In genomic region chr4:118961141-118961628, GRCm38 (mm10) we compare ENCODE assay signal across 10 mouse cellular contexts. TPM values are rescaled to one million over a fixed set of nuclear protein-coding genes. Genes with fewer than 3 reads are reported as not detected.
DNase-seq lines count a peak whose midpoint lies in the region; ATAC-seq and TF ChIP-seq lines count a peak whose summit lies in the region.
"Had no signal": no experiment of that assay in that cellular context is flagged by ENCODE, and none has a peak within 500 bp of the region (broad histone marks: within the 10 kb centered on the region; RNA-seq: fewer than 3 reads in every experiment).

Gene Lao1, plus strand, starts transcription at chr4:118961578.

- H3K9ac ChIP-seq in kidney, embryonic 14.5 days (ENCODE audit: low read depth, low read length) = no peak within 1 kb of the TSS
- no peak within 1 kb of the TSS for H3K9ac ChIP-seq in limb, embryonic 11.5 days (ENCODE audit: low read length)
- H3K9ac ChIP-seq: limb, embryonic 12.5 days had no signal

- TF ChIP-seq CTCF in cortical plate, adult 2 months (IDR thresholded peaks at IDR 0.05; ENCODE audit: extremely low read depth, insufficient read depth, low read length) = no peak
- TF ChIP-seq CTCF in thymus, adult 2 months (IDR thresholded peaks at IDR 0.05; ENCODE audit: borderline replicate concordance, control insufficient read depth, extremely low read depth, insufficient read depth, low read length, poor library complexity) = no peak

- 81% methylated on average over 2 of the region's 2 CpGs for WGBS in kidney, embryonic 14.5 days
- WGBS in limb, embryonic 11.5 days = 86% methylated on average over 2 of the region's 2 CpGs
- WGBS in thymus, adult 2 months = 81% methylated on average over 2 of the region's 2 CpGs

- no peak within 1 kb of the TSS for H3K4me3 ChIP-seq in kidney, embryonic 14.5 days (ENCODE audit: low read length)
- H3K4me3 ChIP-seq in cortical plate, adult 2 months (ENCODE audit: insufficient read depth, low read length) = no peak within 1 kb of the TSS
- H3K4me3 ChIP-seq in limb, embryonic 11.5 days (ENCODE audit: low read depth, low read length) = no peak within 1 kb of the TSS
- H3K4me3 ChIP-seq in thymus, adult 2 months (ENCODE audit: control insufficient read depth, insufficient read depth, low read length) = no peak within 1 kb of the TSS
- H3K4me3 ChIP-seq: limb, embryonic 12.5 days; myocyte had no signal

- intact Hi-C loops in heart, postnatal 10 days (cut with DNase I) = no loop called here

- no peaks in the 10 kb centered on the region for H3K36me3 ChIP-seq in kidney, embryonic 14.5 days (ENCODE audit: control insufficient read depth, insufficient read depth, low read length)
- H3K36me3 ChIP-seq in limb, embryonic 11.5 days (ENCODE audit: control insufficient read depth, insufficient read depth, low read length) = no peaks in the 10 kb centered on the region
- no peaks in the 10 kb centered on the region for H3K36me3 ChIP-seq in thymus, adult 2 months (ENCODE audit: control insufficient read depth, insufficient read depth, low read length)
- H3K36me3 ChIP-seq: limb, embryonic 12.5 days had no signal

- no peaks in the 10 kb centered on the region for H3K9me3 ChIP-seq in kidney, embryonic 14.5 days (ENCODE audit: control insufficient read depth, low read length)
- H3K9me3 ChIP-seq in limb, embryonic 11.5 days (ENCODE audit: control insufficient read depth, low read length) = no peaks in the 10 kb centered on the region
- H3K9me3 ChIP-seq: limb, embryonic 12.5 days had no signal

- no peaks in the 10 kb centered on the region for H3K4me1 ChIP-seq in kidney, embryonic 14.5 days (ENCODE audit: control insufficient read depth, insufficient read depth, low read length)
- peaks cover 2% of the 10 kb centered on the region; the same call in 1 of the 2 replicates for H3K4me1 ChIP-seq in cortical plate, adult 2 months (ENCODE audit: control insufficient read depth, insufficient read depth, low read length)
- H3K4me1 ChIP-seq in limb, embryonic 11.5 days (ENCODE audit: control insufficient read depth, insufficient read depth, low read length) = no peaks in the 10 kb centered on the region
- H3K4me1 ChIP-seq in thymus, adult 2 months (replicated peaks; ENCODE audit: control insufficient read depth, insufficient read depth, low read length) = no peaks in the 10 kb centered on the region
- H3K4me1 ChIP-seq: limb, embryonic 12.5 days had no signal

- TF ChIP-seq POLR2A in cortical plate, adult 2 months (IDR thresholded peaks at IDR 0.05; ENCODE audit: extremely low read depth, insufficient read depth, low read length) = no peak
- no peak for TF ChIP-seq POLR2A in thymus, adult 2 months (IDR thresholded peaks at IDR 0.05; ENCODE audit: control insufficient read depth, extremely low read depth, insufficient read depth, low read length, poor library complexity)

- no peak for ATAC-seq in kidney, embryonic 14.5 days (ENCODE audit: low FRiP score, low TSS enrichment)
- no peak for ATAC-seq in limb, embryonic 11.5 days (ENCODE audit: insufficient number of reproducible peaks, low FRiP score, low TSS enrichment, low read depth)
- ATAC-seq in CD4-positive, CD25-positive, alpha-beta regulatory T cell, adult 4 months = no peak

- no peak within 1 kb of the TSS for H3K27ac ChIP-seq in kidney, embryonic 14.5 days (ENCODE audit: low read depth, low read length)
- peak within 1 kb of the TSS; percentile 7; the same call in 1 of the 2 replicates for H3K27ac ChIP-seq in cortical plate, adult 2 months (ENCODE audit: insufficient read depth, low read length)
- H3K27ac ChIP-seq in limb, embryonic 11.5 days (replicated peaks; ENCODE audit: low read depth, low read length) = no peak within 1 kb of the TSS
- no peak within 1 kb of the TSS for H3K27ac ChIP-seq in thymus, adult 2 months (ENCODE audit: control insufficient read depth, insufficient read depth, low read length)
- H3K27ac ChIP-seq: limb, embryonic 12.5 days had no signal

- H3K4me2 ChIP-seq in kidney, embryonic 14.5 days (replicated peaks; ENCODE audit: low read depth, low read length) = no peak within 1 kb of the TSS
- no peak within 1 kb of the TSS for H3K4me2 ChIP-seq in limb, embryonic 11.5 days (ENCODE audit: low read depth, severe bottlenecking)
- H3K4me2 ChIP-seq: limb, embryonic 12.5 days had no signal

- peak; percentile 6 for DNase-seq in kidney, adult 18-20 months
- peak; percentile 14 to 16 for DNase-seq in heart, postnatal 10 days
- peak; percentile 11 for DNase-seq in limb, embryonic 11.5 days (ENCODE audit: low spot score)
- no peak for DNase-seq in thymus, adult 2 months
- no peak for DNase-seq in MN1 (ENCODE audit: low spot score)

- no peaks in the 10 kb centered on the region for H3K27me3 ChIP-seq in kidney, embryonic 14.5 days (ENCODE audit: control insufficient read depth, insufficient read depth, low read length)
- H3K27me3 ChIP-seq in limb, embryonic 11.5 days (ENCODE audit: control insufficient read depth, insufficient read depth, low read length) = no peaks in the 10 kb centered on the region
- H3K27me3 ChIP-seq in thymus, adult 2 months (ENCODE audit: control insufficient read depth, insufficient read depth, low read length) = no peaks in the 10 kb centered on the region
- H3K27me3 ChIP-seq: limb, embryonic 12.5 days had no signal

RNA-seq across cellular contexts. Expression of gene Lao1, which starts in this region (rescaled TPM):
- polyA plus RNA-seq in kidney, embryonic 14.5 days (2014; fragmentation: Nextera tagmentation; extraction: Ambion mirVana) = not detected in 2 replicates
- polyA plus RNA-seq in cortical plate, adult 2 months (2012; rRNA removed) = 0.10 and 0.17 TPM in 2 replicates
- under 1 TPM in 1 of 2 experiments, not detected in 1; 0.38 TPM for total RNA-seq in heart, postnatal 10 days (2021)
- polyA plus RNA-seq in limb, embryonic 11.5 days (2014; fragmentation: Nextera tagmentation; extraction: Ambion mirVana) = not detected in 2 replicates
- 0.10 and 0.18 TPM in 2 replicates for polyA plus RNA-seq in thymus, adult 2 months (2012; rRNA removed)
- not detected for polyA plus RNA-seq in CD4-positive, CD25-positive, alpha-beta regulatory T cell, adult 4 months (2017; shearing (Covaris generic))
- polyA plus RNA-seq: limb, embryonic 12.5 days; myocyte had no signal

Comparison
In these comparisons a context has a peak if more than half of its experiments do, and no peak if none do; other contexts are left out.
1. Peak in DNase-seq in heart, postnatal 10 days; RNA of the gene not detected or under 1 TPM.
2. Peak in DNase-seq in limb, embryonic 11.5 days; RNA of the gene not detected or under 1 TPM.